Mouse (Mus musculus): ENCODE measurements around the gene Macf1.

GRCm38 (mm10) chr4:123360771-123361170 lies 323.4 kb downstream of the Macf1 start:
- no peak for TF ChIP-seq CTCF (IDR thresholded peaks at IDR 0.05; ENCODE audit: low read depth, low read length)
- no peak for TF ChIP-seq TAL1 (conservative IDR thresholded peaks at IDR 0.05; ENCODE audit: low read depth, low read length)
- TF ChIP-seq POLR2AphosphoS5 (IDR thresholded peaks at IDR 0.05; ENCODE audit: insufficient replicate concordance, low read depth, low read length), result no peak
- no peak for TF ChIP-seq GATA2 (IDR thresholded peaks at IDR 0.05; ENCODE audit: borderline replicate concordance, low read depth, low read length)
- TF ChIP-seq GATA1 (IDR thresholded peaks at IDR 0.05; ENCODE audit: borderline replicate concordance, low read length), result no peak
